Mouse (Mus musculus): ENCODE results near the gene Cwc27. TPM values are rescaled to one million over a fixed set of nuclear protein-coding genes. Genes with fewer than 3 reads are reported as not detected.

The Cwc27 gene
- total RNA-seq, 1 experiment: 29.5 TPM

DNA sequence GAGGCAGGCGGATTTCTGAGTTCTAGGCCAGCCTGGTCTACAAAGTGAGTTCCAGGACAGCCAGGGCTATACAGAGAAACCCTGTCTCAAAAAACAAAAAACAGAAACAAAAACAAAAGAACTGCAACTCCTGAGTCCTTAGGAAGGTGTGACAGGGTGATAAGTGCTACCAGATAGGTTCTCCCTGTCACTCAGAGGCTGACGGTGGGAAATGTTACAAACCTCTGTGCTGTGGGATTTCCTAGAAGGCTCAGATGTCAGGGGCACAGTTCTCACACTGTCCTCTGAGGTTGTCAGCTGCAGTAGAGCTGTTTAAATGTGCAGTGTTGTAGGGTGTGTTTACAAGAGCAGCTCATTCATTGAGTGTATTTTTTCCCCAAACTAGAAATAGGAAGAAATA lies 8.5 kb upstream of the Cwc27 start:
- no peak for DNase-seq (ENCODE audit: low read depth, low spot score)
- no peaks in the 10 kb centered on the region; the same call in 1 of the 2 replicates for H3K9me3 ChIP-seq (ENCODE audit: control insufficient read depth, insufficient read depth, low read depth, low read length)
- no peak overlapping the region for H3K4me3 ChIP-seq (ENCODE audit: insufficient read depth in 1 of 2, low read depth in 1 of 2, low read length in 2 of 2, poor library complexity in 1 of 2, severe bottlenecking in 1 of 2)
- H3K4me1 ChIP-seq (ENCODE audit: control insufficient read depth in 2 of 2, insufficient read depth in 2 of 2, low read length in 2 of 2, poor library complexity in 1 of 2): peaks cover 0 to 6% of the 10 kb centered on the region in 2 experiments; a peak in 2 of 4 replicates
- H3K27ac ChIP-seq (ENCODE audit: insufficient read depth, low read depth, low read length, poor library complexity, severe bottlenecking): no peak overlapping the region
- H3K9ac ChIP-seq (ENCODE audit: insufficient read depth, low read depth, low read length, poor library complexity, severe bottlenecking): no peak overlapping the region
- in situ Hi-C loops (cut with MboI; ENCODE audit: low sequenced_read_pairs in 2 of 2, unreplicated experiment in 2 of 2): no loop called here
- H3K36me3 ChIP-seq (ENCODE audit: control insufficient read depth, insufficient read depth, low read length, poor library complexity, severe bottlenecking): peaks cover 5% of the 10 kb centered on the region; the same call in 1 of the 2 replicates
- TF ChIP-seq MAFK (IDR thresholded peaks at IDR 0.05; ENCODE audit: insufficient read depth, low read depth, low read length): no peak
- TF ChIP-seq CHD2 (IDR thresholded peaks at IDR 0.05; ENCODE audit: low read depth, low read length): no peak
- TF ChIP-seq ZNF384 (IDR thresholded peaks at IDR 0.05; ENCODE audit: low read depth, low read length): no peak
- TF ChIP-seq HCFC1 (IDR thresholded peaks at IDR 0.05; ENCODE audit: borderline replicate concordance, insufficient read depth, low read length): no peak
- no peak for TF ChIP-seq ZC3H11A (IDR thresholded peaks at IDR 0.05; ENCODE audit: borderline replicate concordance, low read depth, low read length)

DNA sequence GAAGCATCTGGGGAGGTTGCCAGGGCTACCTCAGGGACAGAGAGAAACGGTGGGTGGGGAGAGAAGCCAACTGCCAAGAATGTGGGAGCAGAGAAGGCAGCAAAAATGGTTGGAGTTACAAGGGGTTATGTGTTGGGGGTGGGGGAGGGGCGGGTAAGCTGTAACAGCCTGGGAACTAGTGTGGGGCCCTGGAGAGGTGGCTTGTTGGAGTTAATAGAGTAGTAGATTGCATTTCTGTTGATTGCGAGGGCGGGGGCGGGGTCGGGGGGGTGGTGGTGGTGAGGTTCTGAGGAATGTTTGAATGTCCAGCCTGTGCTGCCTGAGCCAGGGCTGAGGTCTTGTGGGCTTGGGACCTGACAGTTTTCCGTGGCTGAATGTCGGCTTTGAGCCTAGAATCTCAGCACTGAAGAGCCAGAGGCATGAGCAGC lies 5.5 kb upstream of the Cwc27 start:
- DNase-seq (ENCODE audit: low read depth, low spot score): no peak
- Histone ChIP-seq H3K9ac (ENCODE audit: insufficient read depth, low read depth, low read length, poor library complexity, severe bottlenecking) (no peak overlapping the region), H3K27ac (ENCODE audit: insufficient read depth, low read depth, low read length, poor library complexity, severe bottlenecking) (0 out of 2 replicates have a peak overlapping the region, but pooled peaks have one; percentile 31), H3K9me3 (ENCODE audit: control insufficient read depth, insufficient read depth, low read depth, low read length) (no peaks in the 10 kb centered on the region), H3K4me3 (ENCODE audit: insufficient read depth in 1 of 2, low read depth in 1 of 2, low read length in 2 of 2, poor library complexity in 1 of 2, severe bottlenecking in 1 of 2) (0 out of 4 replicates have a peak overlapping the region, but pooled peaks of 1 of the 2 experiments have one; percentile 6), H3K36me3 (ENCODE audit: control insufficient read depth, insufficient read depth, low read length, poor library complexity, severe bottlenecking) (peaks cover 2% of the 10 kb centered on the region; the same call in 1 of the 2 replicates), H3K4me1 (ENCODE audit: control insufficient read depth in 2 of 2, insufficient read depth in 2 of 2, low read length in 2 of 2, poor library complexity in 1 of 2) (peaks cover 0 to 6% of the 10 kb centered on the region in 2 experiments; a peak in 2 of 4 replicates)
- no peak for TF ChIP-seq ZC3H11A (IDR thresholded peaks at IDR 0.05; ENCODE audit: borderline replicate concordance, low read depth, low read length)
- no peak for TF ChIP-seq HCFC1 (IDR thresholded peaks at IDR 0.05; ENCODE audit: borderline replicate concordance, insufficient read depth, low read length)
- TF ChIP-seq CHD2 (IDR thresholded peaks at IDR 0.05; ENCODE audit: low read depth, low read length): no peak
- no peak for TF ChIP-seq ZNF384 (IDR thresholded peaks at IDR 0.05; ENCODE audit: low read depth, low read length)
- TF ChIP-seq MAFK (IDR thresholded peaks at IDR 0.05; ENCODE audit: insufficient read depth, low read depth, low read length): no peak
- in situ Hi-C loops (cut with MboI; ENCODE audit: low sequenced_read_pairs in 2 of 2, unreplicated experiment in 2 of 2): no loop called here

DNA sequence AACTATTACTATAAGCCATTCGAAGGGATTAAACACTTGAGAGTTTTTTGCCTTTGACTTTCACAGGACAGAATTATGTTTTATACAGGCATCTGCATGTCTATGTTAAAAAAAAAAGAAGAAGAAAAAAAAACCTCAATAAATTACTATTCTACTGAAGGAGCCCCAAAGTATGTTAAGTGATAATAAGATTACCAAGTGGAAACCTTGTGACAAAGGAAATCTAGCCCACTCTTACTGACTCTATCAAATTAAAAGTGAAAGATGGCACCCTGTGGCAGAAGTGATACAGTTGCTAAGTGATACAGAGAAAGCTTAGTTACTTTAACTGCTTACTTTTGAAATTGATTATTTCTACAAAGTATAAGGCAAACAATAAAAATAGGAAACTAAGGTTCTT lies 5.0 kb upstream of the Cwc27 start:
- Histone ChIP-seq H3K9me3 (ENCODE audit: control insufficient read depth, insufficient read depth, low read depth, low read length) (no peaks in the 10 kb centered on the region), H3K36me3 (ENCODE audit: control insufficient read depth, insufficient read depth, low read length, poor library complexity, severe bottlenecking) (peaks cover under 1% of the 10 kb centered on the region; the same call in 1 of the 2 replicates), H3K4me3 (ENCODE audit: insufficient read depth in 1 of 2, low read depth in 1 of 2, low read length in 2 of 2, poor library complexity in 1 of 2, severe bottlenecking in 1 of 2) (no peak overlapping the region), H3K4me1 (ENCODE audit: control insufficient read depth in 2 of 2, insufficient read depth in 2 of 2, low read length in 2 of 2, poor library complexity in 1 of 2) (peaks cover 0 to 6% of the 10 kb centered on the region in 2 experiments; a peak in 2 of 4 replicates), H3K9ac (ENCODE audit: insufficient read depth, low read depth, low read length, poor library complexity, severe bottlenecking) (no peak overlapping the region), H3K27ac (ENCODE audit: insufficient read depth, low read depth, low read length, poor library complexity, severe bottlenecking) (no peak overlapping the region)
- DNase-seq (ENCODE audit: low read depth, low spot score): no peak
- in situ Hi-C loops (cut with MboI; ENCODE audit: low sequenced_read_pairs in 2 of 2, unreplicated experiment in 2 of 2): no loop called here
- TF ChIP-seq CHD2 (IDR thresholded peaks at IDR 0.05; ENCODE audit: low read depth, low read length) (no peak), MAFK (IDR thresholded peaks at IDR 0.05; ENCODE audit: insufficient read depth, low read depth, low read length) (no peak), ZC3H11A (IDR thresholded peaks at IDR 0.05; ENCODE audit: borderline replicate concordance, low read depth, low read length) (no peak), ZNF384 (IDR thresholded peaks at IDR 0.05; ENCODE audit: low read depth, low read length) (no peak), HCFC1 (IDR thresholded peaks at IDR 0.05; ENCODE audit: borderline replicate concordance, insufficient read depth, low read length) (no peak)

DNA sequence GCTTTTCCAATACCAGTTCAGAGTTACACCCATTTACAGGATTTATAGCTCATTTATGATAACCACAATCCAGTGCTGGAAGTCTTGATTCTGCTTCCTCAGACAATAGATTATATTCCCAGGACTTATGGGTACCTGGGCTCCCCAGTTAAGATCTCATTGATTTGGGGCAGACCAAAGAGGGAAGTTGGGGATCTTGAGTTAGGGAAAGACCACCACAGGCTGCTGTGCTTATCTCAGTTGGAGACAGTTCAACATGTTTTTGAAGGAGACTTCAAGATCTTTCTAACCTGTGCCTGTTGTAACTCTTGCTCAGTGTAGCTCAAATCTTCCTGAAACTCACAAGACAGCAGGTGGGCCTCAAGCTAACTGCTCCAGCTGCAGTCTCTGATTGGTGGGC lies 4.2 kb upstream of the Cwc27 start:
- no peak for TF ChIP-seq CHD2 (IDR thresholded peaks at IDR 0.05; ENCODE audit: low read depth, low read length)
- TF ChIP-seq MAFK (IDR thresholded peaks at IDR 0.05; ENCODE audit: insufficient read depth, low read depth, low read length): no peak
- no peak for TF ChIP-seq ZNF384 (IDR thresholded peaks at IDR 0.05; ENCODE audit: low read depth, low read length)
- TF ChIP-seq HCFC1 (IDR thresholded peaks at IDR 0.05; ENCODE audit: borderline replicate concordance, insufficient read depth, low read length): no peak
- TF ChIP-seq ZC3H11A (IDR thresholded peaks at IDR 0.05; ENCODE audit: borderline replicate concordance, low read depth, low read length): no peak
- H3K27ac ChIP-seq (ENCODE audit: insufficient read depth, low read depth, low read length, poor library complexity, severe bottlenecking): no peak overlapping the region
- peaks cover 0 to 6% of the 10 kb centered on the region in 2 experiments; a peak in 2 of 4 replicates for H3K4me1 ChIP-seq (ENCODE audit: control insufficient read depth in 2 of 2, insufficient read depth in 2 of 2, low read length in 2 of 2, poor library complexity in 1 of 2)
- DNase-seq (ENCODE audit: low read depth, low spot score): no peak
- H3K4me3 ChIP-seq (ENCODE audit: insufficient read depth in 1 of 2, low read depth in 1 of 2, low read length in 2 of 2, poor library complexity in 1 of 2, severe bottlenecking in 1 of 2): no peak overlapping the region
- in situ Hi-C loops (cut with MboI; ENCODE audit: low sequenced_read_pairs in 2 of 2, unreplicated experiment in 2 of 2): no loop called here
- no peaks in the 10 kb centered on the region for H3K36me3 ChIP-seq (ENCODE audit: control insufficient read depth, insufficient read depth, low read length, poor library complexity, severe bottlenecking)
- H3K9me3 ChIP-seq (ENCODE audit: control insufficient read depth, insufficient read depth, low read depth, low read length): no peaks in the 10 kb centered on the region
- H3K9ac ChIP-seq (ENCODE audit: insufficient read depth, low read depth, low read length, poor library complexity, severe bottlenecking): no peak overlapping the region

All from ES-E14 (cell line).